Mouse (Mus musculus) cortical plate, adult 2 months (tissue): ENCODE data around the gene Gorab.

ENCODE experiments used
- CTCF ChIP-seq: fragments of 200-500 bp; IDR thresholded peaks from 2 replicates; pipeline ENCODE4 v1.5.1; 2011; ENCODE audit warnings: mild to moderate bottlenecking, control low read depth, low read length; ENCODE audit not compliant: insufficient read depth; ENCODE audit errors: extremely low read depth
- POLR2A ChIP-seq: fragments of 200-500 bp; IDR thresholded peaks from 2 replicates; pipeline ENCODE4 v1.6.1; 2011; ENCODE audit warnings: mild to moderate bottlenecking, low read length, control low read depth; ENCODE audit not compliant: insufficient read depth; ENCODE audit errors: extremely low read depth

DNA sequence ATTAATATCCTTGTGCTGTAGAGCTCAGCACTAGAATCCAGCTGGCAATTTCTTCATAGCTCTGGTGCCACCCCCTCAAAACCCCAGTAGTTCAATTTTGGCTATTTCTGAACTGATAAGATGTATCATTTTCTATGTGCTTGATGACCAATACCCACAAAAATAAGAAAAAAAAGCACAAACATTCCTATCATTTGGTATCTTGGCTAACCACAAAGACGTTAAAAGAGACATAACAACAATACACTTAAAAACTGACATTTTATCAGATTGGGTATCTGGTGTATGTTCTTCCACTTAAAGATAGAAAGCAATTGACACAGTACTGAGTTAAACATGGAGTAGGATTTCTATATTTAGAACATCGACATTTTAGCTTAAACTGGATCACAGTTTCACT is 35.5 kb upstream of the Gorab start:
- no peak for TF ChIP-seq CTCF
- TF ChIP-seq POLR2A: no peak
